Mouse (Mus musculus): ENCODE measurements at regions not wholly inside any gene's neighbourhood (a gene's known extent, or its start where the extent isn't known, plus 50 kb on each side); places are given as distances from the start of the nearest gene placed in this dataset.

DNA sequence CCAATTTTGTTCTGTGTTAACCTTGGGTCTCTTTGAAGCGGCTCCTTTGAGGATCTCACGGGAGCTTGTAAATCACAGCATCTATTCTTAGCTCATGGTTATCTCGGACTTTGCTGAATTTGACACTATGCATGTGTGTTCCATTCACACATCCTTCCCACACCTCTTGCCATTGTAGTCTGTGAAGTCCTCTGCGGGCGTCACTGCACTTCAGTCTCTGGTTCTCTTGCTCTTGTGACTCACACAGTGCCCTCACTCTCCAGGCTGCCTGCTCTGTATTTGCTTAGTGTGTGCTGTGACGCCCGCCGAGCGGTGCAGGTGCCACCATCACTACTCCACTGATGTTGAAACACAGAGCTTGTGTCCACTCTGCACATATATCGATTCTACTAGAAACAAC lies 1271.2 kb downstream of the Synb start:
- Histone ChIP-seq H3K4me1 (replicated peaks) (no peaks in the 10 kb centered on the region; the same call in 1 of the 2 replicates), H3K9me3 (replicated peaks) (no peaks in the 10 kb centered on the region), H3K9ac (no peak overlapping the region), H3K4me3 (no peak overlapping the region), H3K27ac (no peak overlapping the region), H3K4me2 (0 out of 2 replicates have a peak overlapping the region, but pooled peaks have one; percentile 0), H3K36me3 (no peaks in the 10 kb centered on the region), H3K27me3 (no peaks in the 10 kb centered on the region)
- 0 out of 2 replicates have a peak, but pooled peaks have one; percentile 35 for ATAC-seq (replicated peaks; ENCODE audit: insufficient number of reproducible peaks, insufficient read depth, low FRiP score, low read depth)
- WGBS: 50% methylated on average over 10 of the region's 10 CpGs

DNA sequence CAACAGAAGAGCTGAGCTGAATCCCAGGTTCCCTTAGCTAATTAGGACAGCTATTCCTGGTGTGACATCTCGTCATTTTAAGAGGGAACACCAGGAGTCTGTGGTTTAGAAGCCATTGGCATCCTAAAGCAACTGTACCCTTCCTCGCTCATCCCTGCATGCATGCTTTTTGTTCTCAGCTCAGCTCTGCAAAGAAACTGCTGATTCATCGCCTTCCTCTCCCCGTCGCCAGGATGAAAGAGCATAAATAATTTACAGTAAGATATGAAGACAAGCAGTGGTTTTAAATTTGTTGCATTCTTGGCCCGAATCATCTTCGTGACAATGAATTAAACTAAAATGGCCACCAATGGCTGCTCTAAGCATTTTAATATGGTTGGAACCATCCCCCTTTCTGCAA lies 1272.9 kb downstream of the Synb start:
- no peaks in the 10 kb centered on the region; the same call in 1 of the 2 replicates for H3K4me1 ChIP-seq (replicated peaks)
- no peaks in the 10 kb centered on the region for H3K36me3 ChIP-seq
- H3K4me3 ChIP-seq: no peak overlapping the region
- no peak overlapping the region for H3K9ac ChIP-seq
- WGBS: 68% methylated on average over 7 of the region's 7 CpGs
- H3K9me3 ChIP-seq (replicated peaks): no peaks in the 10 kb centered on the region
- H3K4me2 ChIP-seq: no peak overlapping the region
- H3K27ac ChIP-seq: no peak overlapping the region
- H3K27me3 ChIP-seq: no peaks in the 10 kb centered on the region
- ATAC-seq (replicated peaks; ENCODE audit: insufficient number of reproducible peaks, insufficient read depth, low FRiP score, low read depth): no peak

DNA sequence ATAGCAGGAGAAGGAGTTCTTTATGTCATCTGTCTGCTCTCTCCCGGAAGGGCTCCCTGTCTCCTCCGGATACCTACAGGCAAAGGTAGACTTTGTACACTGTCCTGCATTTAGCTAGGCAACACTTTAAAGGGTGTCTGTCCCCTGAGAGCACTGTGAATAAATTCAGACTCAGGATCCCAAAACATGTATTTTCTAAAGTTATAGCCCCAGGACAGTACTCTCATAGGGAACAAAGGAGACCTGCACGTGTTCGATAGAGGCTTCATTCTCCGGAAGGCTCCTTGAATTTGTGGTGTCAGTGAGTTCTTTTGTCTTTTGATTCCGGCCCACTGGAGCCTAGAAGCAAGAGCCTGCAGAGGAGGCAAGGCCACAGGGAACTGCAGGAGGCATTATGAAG lies 1273.3 kb downstream of the Synb start:
- no peaks in the 10 kb centered on the region; the same call in 1 of the 2 replicates for H3K4me1 ChIP-seq (replicated peaks)
- H3K9ac ChIP-seq: no peak overlapping the region
- no peaks in the 10 kb centered on the region for H3K36me3 ChIP-seq
- no peaks in the 10 kb centered on the region for H3K9me3 ChIP-seq (replicated peaks)
- no peaks in the 10 kb centered on the region for H3K27me3 ChIP-seq
- H3K4me3 ChIP-seq: no peak overlapping the region
- H3K4me2 ChIP-seq: no peak overlapping the region
- ATAC-seq (replicated peaks; ENCODE audit: insufficient number of reproducible peaks, insufficient read depth, low FRiP score, low read depth): no peak
- 82% methylated on average over 6 of the region's 6 CpGs for WGBS
- H3K27ac ChIP-seq: no peak overlapping the region

DNA sequence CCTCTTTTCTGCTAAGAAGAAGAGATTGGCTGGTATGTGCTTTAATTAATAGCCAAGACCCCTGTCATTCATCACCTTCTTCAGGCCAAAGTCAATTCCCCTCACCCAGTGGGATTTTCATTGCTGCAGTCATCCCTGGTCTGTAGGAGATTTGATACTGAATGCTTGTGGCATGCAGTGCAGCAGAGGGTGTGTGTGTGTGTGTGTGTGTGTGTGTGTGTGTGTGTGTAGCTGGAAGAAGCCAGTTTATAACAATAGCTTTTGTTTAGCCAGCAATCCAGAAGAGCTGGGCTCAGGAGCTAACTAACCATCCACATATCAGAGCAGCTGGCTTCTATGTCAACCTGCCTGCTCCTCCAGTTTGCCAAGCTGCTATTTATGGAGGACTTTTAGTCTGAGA lies 1275.4 kb downstream of the Synb start:
- no peaks in the 10 kb centered on the region; the same call in 1 of the 2 replicates for H3K4me1 ChIP-seq (replicated peaks)
- no peak overlapping the region for H3K4me3 ChIP-seq
- H3K27me3 ChIP-seq: no peaks in the 10 kb centered on the region
- no peak for ATAC-seq (replicated peaks; ENCODE audit: insufficient number of reproducible peaks, insufficient read depth, low FRiP score, low read depth)
- H3K27ac ChIP-seq: no peak overlapping the region
- H3K36me3 ChIP-seq: no peaks in the 10 kb centered on the region
- no peaks in the 10 kb centered on the region; the same call in 1 of the 2 replicates for H3K9me3 ChIP-seq (replicated peaks)
- H3K4me2 ChIP-seq: no peak overlapping the region
- H3K9ac ChIP-seq: no peak overlapping the region

DNA sequence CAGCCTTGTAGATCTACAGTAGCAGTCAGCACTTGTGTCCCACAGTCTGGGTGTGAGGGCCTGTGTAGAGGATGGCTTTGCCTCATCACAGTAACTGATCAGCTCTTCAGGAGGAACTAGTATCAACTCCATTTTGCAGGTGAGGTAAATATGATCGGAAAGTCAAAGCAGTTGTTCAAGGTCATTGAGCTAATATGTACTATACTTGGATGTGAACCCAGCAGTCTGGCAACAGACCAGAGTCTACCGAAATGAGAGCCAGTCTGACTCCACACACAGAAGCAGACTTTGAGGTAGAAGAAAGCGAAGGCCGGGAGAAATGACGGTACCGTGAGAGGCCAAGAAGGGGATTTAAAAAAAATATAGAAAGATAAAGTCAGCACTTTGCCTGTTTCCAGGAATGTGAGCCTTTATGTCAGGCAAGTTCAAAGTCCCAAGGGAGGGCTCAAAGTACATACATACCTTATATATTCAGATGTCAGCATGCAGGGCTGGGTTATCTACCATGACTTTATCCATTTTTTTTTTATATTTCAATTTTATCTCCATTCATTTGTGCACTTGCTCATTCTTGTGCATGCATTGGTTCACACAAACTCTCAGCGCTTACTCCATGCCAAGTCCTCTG lies 1297.2 kb downstream of the Synb start:
- 65% methylated on average over 7 of the region's 7 CpGs for WGBS

DNA sequence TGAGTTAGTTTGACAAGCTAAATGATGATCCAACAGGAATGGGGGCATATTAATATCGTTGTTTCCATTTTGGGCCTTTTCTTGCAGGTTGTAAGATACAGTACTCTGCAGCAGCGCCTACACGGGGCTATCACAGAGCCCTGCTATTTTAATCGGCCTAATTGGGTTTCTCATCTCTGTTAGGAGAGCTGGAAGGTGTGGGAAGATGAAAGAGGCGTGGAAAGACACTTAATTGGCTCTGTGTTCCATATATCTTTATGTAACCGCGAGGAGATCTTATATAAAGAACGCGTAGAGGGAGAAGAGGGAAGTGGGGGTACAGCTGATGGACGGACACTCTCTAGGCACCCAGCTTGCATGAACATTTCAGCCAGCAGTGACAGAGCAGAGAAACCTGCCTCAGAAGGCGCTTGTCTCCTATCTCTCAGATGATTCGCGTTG lies 1300.5 kb downstream of the Synb start:
- H3K4me1 ChIP-seq (replicated peaks): no peaks in the 10 kb centered on the region
- H3K36me3 ChIP-seq: no peaks in the 10 kb centered on the region
- ATAC-seq (replicated peaks; ENCODE audit: insufficient number of reproducible peaks, insufficient read depth, low FRiP score, low read depth): no peak
- WGBS: 58% methylated on average over 13 of the region's 13 CpGs
- H3K4me3 ChIP-seq: no peak overlapping the region
- no peak overlapping the region for H3K9ac ChIP-seq
- H3K27ac ChIP-seq: no peak overlapping the region
- peak overlapping the region; percentile 38 for H3K4me2 ChIP-seq
- no peaks in the 10 kb centered on the region for H3K9me3 ChIP-seq (replicated peaks)
- peaks cover 8% of the 10 kb centered on the region for H3K27me3 ChIP-seq

More for the DNA sequence above, 1297.2 kb downstream of the Synb start:
- Histone ChIP-seq H3K9me3 (replicated peaks) (no peaks in the 10 kb centered on the region), H3K4me2 (no peak overlapping the region), H3K4me1 (replicated peaks) (no peaks in the 10 kb centered on the region), H3K4me3 (no peak overlapping the region), H3K9ac (no peak overlapping the region), H3K36me3 (no peaks in the 10 kb centered on the region), H3K27ac (no peak overlapping the region), H3K27me3 (peaks cover 7% of the 10 kb centered on the region)
- ATAC-seq (replicated peaks; ENCODE audit: insufficient number of reproducible peaks, insufficient read depth, low FRiP score, low read depth): no peak; the same call in 1 of the 2 replicates

DNA sequence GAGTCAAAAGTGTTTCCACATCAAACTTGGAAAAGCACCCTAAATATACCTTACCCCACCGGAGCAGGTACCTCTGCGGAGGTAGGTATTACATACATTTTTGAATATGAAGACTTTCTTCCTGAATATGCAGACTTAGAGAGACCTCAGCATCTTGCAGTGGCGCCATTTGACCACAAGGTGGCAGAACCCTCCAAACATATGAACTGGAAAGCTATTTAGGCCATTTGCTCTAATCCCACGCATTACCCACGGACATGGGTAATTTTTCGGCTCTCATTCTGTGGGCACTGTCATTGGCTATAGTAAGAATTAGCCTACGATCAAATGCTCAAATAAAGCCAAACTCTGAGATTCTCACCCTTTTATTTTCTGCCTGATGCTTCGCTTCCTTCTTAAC lies 1301.0 kb downstream of the Synb start:
- whole genome bisulfite sequencing: 13% methylated on average over 8 of the region's 8 CpGs
- H3K36me3 ChIP-seq: no peaks in the 10 kb centered on the region

DNA sequence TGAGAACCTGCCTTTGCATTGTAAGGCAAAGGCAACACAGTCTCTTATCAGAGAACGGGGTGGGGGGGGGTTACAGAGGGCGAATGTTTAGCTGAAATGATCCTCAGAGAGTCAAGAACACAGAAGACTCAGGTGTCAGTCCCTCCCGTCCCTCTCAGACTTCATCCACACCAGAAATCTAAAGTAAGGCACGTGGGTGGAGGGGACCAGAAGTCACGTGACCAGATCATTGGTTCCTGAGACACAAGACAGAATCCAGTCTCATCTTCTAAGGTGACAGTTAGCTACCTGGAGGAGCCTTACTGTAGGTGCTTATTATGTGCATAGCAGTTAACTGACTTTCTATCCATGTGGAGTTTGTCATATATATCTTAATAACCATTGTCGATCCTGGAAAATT lies 1302.0 kb downstream of the Synb start:
- Histone ChIP-seq H3K4me2 (no peak overlapping the region), H3K27ac (no peak overlapping the region), H3K4me3 (no peak overlapping the region), H3K9ac (no peak overlapping the region), H3K4me1 (replicated peaks) (no peaks in the 10 kb centered on the region), H3K9me3 (replicated peaks) (no peaks in the 10 kb centered on the region), H3K27me3 (peaks cover 8% of the 10 kb centered on the region), H3K36me3 (no peaks in the 10 kb centered on the region)
- 63% methylated on average over 6 of the region's 6 CpGs for WGBS
- ATAC-seq (replicated peaks; ENCODE audit: insufficient number of reproducible peaks, insufficient read depth, low FRiP score, low read depth): no peak

More for the DNA sequence above, 1301.0 kb downstream of the Synb start:
- no peak overlapping the region for H3K9ac ChIP-seq
- no peak for ATAC-seq (replicated peaks; ENCODE audit: insufficient number of reproducible peaks, insufficient read depth, low FRiP score, low read depth)
- no peaks in the 10 kb centered on the region for H3K4me1 ChIP-seq (replicated peaks)
- peaks cover 8% of the 10 kb centered on the region for H3K27me3 ChIP-seq
- no peak overlapping the region for H3K27ac ChIP-seq
- no peak overlapping the region for H3K4me3 ChIP-seq
- peak overlapping the region; percentile 38 for H3K4me2 ChIP-seq
- H3K9me3 ChIP-seq (replicated peaks): no peaks in the 10 kb centered on the region

DNA sequence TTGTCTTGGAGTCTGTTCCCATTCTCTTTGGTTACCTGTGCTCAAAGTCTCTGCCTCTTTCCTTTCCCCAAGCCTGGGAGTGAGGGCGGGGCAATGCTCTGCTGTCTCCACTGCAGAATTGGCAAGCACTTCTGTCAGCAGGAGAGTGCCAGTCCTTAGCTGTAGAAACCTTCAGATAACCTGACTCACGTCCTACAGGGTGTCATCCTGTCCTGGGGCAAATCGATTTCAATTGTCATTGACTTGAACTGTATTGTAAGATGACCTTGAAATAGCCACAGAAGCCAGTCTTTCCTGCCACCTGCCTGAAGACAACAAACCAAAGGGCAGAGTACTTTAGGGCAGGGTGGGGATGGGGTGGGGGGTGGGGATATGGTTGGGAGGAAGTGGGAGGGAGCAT lies 1303.8 kb downstream of the Synb start:
- Histone ChIP-seq H3K36me3 (no peaks in the 10 kb centered on the region), H3K4me2 (no peak overlapping the region), H3K4me1 (replicated peaks) (no peaks in the 10 kb centered on the region), H3K9me3 (replicated peaks) (no peaks in the 10 kb centered on the region), H3K27me3 (peaks cover 8% of the 10 kb centered on the region), H3K9ac (no peak overlapping the region), H3K4me3 (no peak overlapping the region), H3K27ac (no peak overlapping the region)
- 60% methylated on average over 3 of the region's 3 CpGs for WGBS
- ATAC-seq (replicated peaks; ENCODE audit: insufficient number of reproducible peaks, insufficient read depth, low FRiP score, low read depth): no peak

Data from heart, embryonic 15.5 days (tissue).